Mouse (Mus musculus): Measurements from ENCODE around the gene Glyctk.

GRCm38 (mm10) chr9:106166709-106167108, 8.8 kb upstream of the Glyctk start:
- TF ChIP-seq HCFC1 (IDR thresholded peaks at IDR 0.05; ENCODE audit: borderline replicate concordance, insufficient read depth, low read length) (no peak), CHD2 (IDR thresholded peaks at IDR 0.05; ENCODE audit: low read depth, low read length) (no peak), MAFK (IDR thresholded peaks at IDR 0.05; ENCODE audit: insufficient read depth, low read depth, low read length) (no peak)

All from ES-E14 (cell line).